ENCODE assay signal across 30 mouse cellular contexts in the genomic region with DNA sequence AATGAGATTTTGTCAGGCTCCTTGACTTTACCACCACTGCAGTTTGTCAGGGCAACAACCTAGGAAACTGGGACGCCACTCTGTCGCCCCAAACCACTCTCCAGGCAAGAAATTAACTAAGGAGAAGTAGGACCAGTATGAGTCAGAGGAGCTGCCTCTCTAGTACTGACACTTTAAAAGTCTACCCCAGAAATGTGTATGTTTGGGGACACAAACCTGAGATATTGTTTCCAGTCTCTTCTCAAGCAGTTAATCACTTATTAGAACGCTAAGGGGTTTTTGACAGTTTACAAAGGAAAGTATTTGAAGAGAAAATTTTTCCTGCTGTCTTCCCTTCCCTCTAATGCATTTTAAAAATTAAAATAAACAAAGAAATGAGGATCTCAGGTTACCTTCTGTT.
"Had no signal": no experiment of that assay in that cellular context is flagged by ENCODE, and none has a peak within 500 bp of the region (broad histone marks: within the 10 kb centered on the region; RNA-seq: fewer than 3 reads in every experiment).

No protein-coding gene starts in this region.

- H3K27me3 ChIP-seq: limb, embryonic 12.5 days; limb, embryonic 13.5 days; limb, embryonic 15.5 days; liver, embryonic 12.5 days; liver, embryonic 13.5 days; liver, embryonic 15.5 days; lung, embryonic 15.5 days; megakaryocyte, embryonic 14.5 days; midbrain, embryonic 12.5 days; midbrain, embryonic 13.5 days; midbrain, embryonic 15.5 days; neural tube, embryonic 12.5 days had no signal

- DNase-seq: left cerebral cortex, postnatal 4 days; liver; liver, embryonic 13.5 days; liver, postnatal 0 days; lung, adult 18-20 months; lung, adult 2 months; lung, embryonic 14.5 days; lung, postnatal 10 days; lung, postnatal 14 days; lung, postnatal 36 days; lung, postnatal 4 days; midbrain, embryonic 14.5 days had no signal

- H3K4me3 ChIP-seq: limb, embryonic 10.5 days; limb, embryonic 12.5 days; limb, embryonic 13.5 days; limb, embryonic 15.5 days; liver, embryonic 12.5 days; liver, embryonic 13.5 days; liver, embryonic 15.5 days; lung, embryonic 15.5 days; megakaryocyte, embryonic 14.5 days; midbrain, embryonic 10.5 days; midbrain, embryonic 12.5 days; midbrain, embryonic 13.5 days; midbrain, embryonic 15.5 days; myocyte; neural tube, embryonic 12.5 days had no signal

- H3K9ac ChIP-seq: limb, embryonic 12.5 days; limb, embryonic 13.5 days; limb, embryonic 15.5 days; liver, embryonic 12.5 days; liver, embryonic 13.5 days; liver, embryonic 14.5 days; liver, embryonic 15.5 days; liver, postnatal 0 days; lung, embryonic 14.5 days; lung, embryonic 15.5 days; midbrain, embryonic 12.5 days; midbrain, embryonic 13.5 days; midbrain, embryonic 15.5 days; neural tube, embryonic 12.5 days had no signal

- H3K4me1 ChIP-seq: limb, embryonic 13.5 days; limb, embryonic 15.5 days; liver, embryonic 12.5 days; liver, embryonic 13.5 days; liver, embryonic 15.5 days; lung, embryonic 15.5 days; midbrain, embryonic 10.5 days; midbrain, embryonic 12.5 days; midbrain, embryonic 13.5 days; midbrain, embryonic 15.5 days; neural tube, embryonic 12.5 days had no signal

- H3K36me3 ChIP-seq: limb, embryonic 10.5 days; limb, embryonic 12.5 days; limb, embryonic 13.5 days; limb, embryonic 15.5 days; liver, embryonic 12.5 days; liver, embryonic 13.5 days; liver, embryonic 15.5 days; lung, embryonic 15.5 days; midbrain, embryonic 10.5 days; midbrain, embryonic 12.5 days; midbrain, embryonic 13.5 days; midbrain, embryonic 15.5 days; neural tube, embryonic 12.5 days had no signal

- H3K27ac ChIP-seq: limb, embryonic 10.5 days; limb, embryonic 12.5 days; limb, embryonic 13.5 days; limb, embryonic 15.5 days; liver, embryonic 12.5 days; liver, embryonic 13.5 days; liver, embryonic 14.5 days; liver, embryonic 15.5 days; lung, embryonic 15.5 days; macrophage; midbrain, embryonic 10.5 days; midbrain, embryonic 12.5 days; midbrain, embryonic 13.5 days; midbrain, embryonic 15.5 days; neural tube, embryonic 12.5 days had no signal

- H3K9me3 ChIP-seq: limb, embryonic 10.5 days; limb, embryonic 12.5 days; limb, embryonic 13.5 days; limb, embryonic 15.5 days; liver, embryonic 12.5 days; liver, embryonic 13.5 days; liver, embryonic 15.5 days; lung, embryonic 15.5 days; midbrain, embryonic 10.5 days; midbrain, embryonic 12.5 days; midbrain, embryonic 13.5 days; midbrain, embryonic 15.5 days; neural tube, embryonic 12.5 days had no signal

- H3K4me2 ChIP-seq: limb, embryonic 12.5 days; limb, embryonic 13.5 days; limb, embryonic 15.5 days; liver, embryonic 11.5 days; liver, embryonic 12.5 days; liver, embryonic 13.5 days; liver, embryonic 15.5 days; lung, embryonic 14.5 days; lung, embryonic 15.5 days; midbrain, embryonic 11.5 days; midbrain, embryonic 12.5 days; midbrain, embryonic 13.5 days; midbrain, embryonic 15.5 days; neural tube, embryonic 12.5 days had no signal
